Mouse (Mus musculus) liver, embryonic 14.5 days (tissue): ENCODE data around the gene Zdhhc17. TPM values are rescaled to one million over a fixed set of nuclear protein-coding genes. Genes with fewer than 3 reads are reported as not detected.

Source experiments
- ATAC-seq: fragments of 200-750 bp; cut with Nextera tagmentation; 2 replicates; pipeline ENCODE4 v1.8.0; 2017; ENCODE audit warnings: moderate number of reproducible peaks, mild to moderate bottlenecking, moderate library complexity; ENCODE audit not compliant: insufficient read depth
- DNase-seq, 3 experiments: peaks; one replicate each; pipeline ENCODE4 v3.0.0-alpha.2; 2012 to 2013; ENCODE audit warnings: low read depth in 3 of 3, low spot score in 3 of 3
- H3K27ac ChIP-seq: fragments of 300-500 bp; sonication (generic); 2 replicates; pipeline ENCODE4 v1.5.1; 2014; ENCODE audit warnings: moderate library complexity, mild to moderate bottlenecking, control low read depth, inconsistent platforms
- H3K27me3 ChIP-seq: fragments of 300-500 bp; sonication (generic); 2 replicates; pipeline ENCODE4 v1.6.1; 2014; ENCODE audit warnings: mild to moderate bottlenecking, low read length, moderate library complexity; ENCODE audit not compliant: control insufficient read depth, insufficient read depth
- H3K36me3 ChIP-seq: fragments of 300-500 bp; sonication (generic); replicated peaks from 2 replicates; pipeline ENCODE4 v1.6.1; 2014; ENCODE audit warnings: low read depth; ENCODE audit not compliant: control insufficient read depth, insufficient read depth
- H3K4me1 ChIP-seq, 2 experiments: fragments of 200-500 bp in 1 of 2; fragments of 300-500 bp in 1 of 2; sonication (generic) in 1 of 2; replicated peaks; 2 replicates each; pipeline ENCODE4 v1.6.1; 2012 to 2014; ENCODE audit warnings: antibody characterized with exemption in 1 of 2, inconsistent platforms in 1 of 2, low read length in 1 of 2; ENCODE audit not compliant: control insufficient read depth in 2 of 2, insufficient read depth in 2 of 2
- H3K4me2 ChIP-seq: fragments of 300-500 bp; sonication (generic); 2 replicates; pipeline ENCODE4 v1.6.1; 2014; ENCODE audit warnings: low read depth, mild to moderate bottlenecking, control low read depth, moderate library complexity
- H3K4me3 ChIP-seq, 2 experiments: fragments of 200-500 bp in 1 of 2; fragments of 300-500 bp in 1 of 2; sonication (generic) in 1 of 2; 2 replicates each; pipeline ENCODE4 v1.5.1; 2012 to 2014; ENCODE audit warnings: low read depth in 2 of 2, low read length in 2 of 2, mild to moderate bottlenecking in 2 of 2, control low read depth in 1 of 2, inconsistent platforms in 1 of 2, moderate library complexity in 1 of 2; ENCODE audit not compliant: insufficient read depth in 1 of 2
- H3K9ac ChIP-seq: fragments of 300-500 bp; sonication (generic); replicated peaks from 2 replicates; pipeline ENCODE4 v1.6.1; 2014; ENCODE audit warnings: mild to moderate bottlenecking, control low read depth, moderate library complexity
- H3K9me3 ChIP-seq: fragments of 300-500 bp; sonication (generic); 2 replicates; pipeline ENCODE4 v1.6.1; 2016; ENCODE audit warnings: low read length, mixed read lengths; ENCODE audit not compliant: control insufficient read depth
- CTCF ChIP-seq: IDR thresholded peaks from 2 replicates; pipeline ENCODE4 v1.5.1; 2016; ENCODE audit warnings: antibody characterized with exemption, low read depth, control low read depth
- EP300 ChIP-seq: IDR thresholded peaks from 2 replicates; pipeline ENCODE4 v1.6.1; 2016; ENCODE audit warnings: antibody characterized with exemption, low read depth
- WGBS: fragments of 180-500 bp; shearing (Covaris S2); extraction: QIAGEN DNeasy Blood & Tissue Kit; methylation state at CpG from one replicate; pipeline ENCODE4 v1.1.7; 2014; ENCODE audit not compliant: insufficient replicate concordance; 5-methylcytosine and 5-hydroxymethylcytosine counted together
- polyA plus RNA-seq, 2 experiments: library from polyadenylated mRNA; depleted of rRNA in 1 of 2; stranded (reverse) in 1 of 2; unstranded in 1 of 2; fragments of >200 nt; fragmentation: Nextera tagmentation in 1 of 2; extraction: Ambion mirVana in 1 of 2; gene quantifications; 2 replicates each; pipeline versions ENCODE4 v1.2.1 to v1.2.3; 2012 to 2014

The Zdhhc17 gene
- polyA plus RNA-seq, 2 experiments, result 4.0 to 5.9 TPM

DNA sequence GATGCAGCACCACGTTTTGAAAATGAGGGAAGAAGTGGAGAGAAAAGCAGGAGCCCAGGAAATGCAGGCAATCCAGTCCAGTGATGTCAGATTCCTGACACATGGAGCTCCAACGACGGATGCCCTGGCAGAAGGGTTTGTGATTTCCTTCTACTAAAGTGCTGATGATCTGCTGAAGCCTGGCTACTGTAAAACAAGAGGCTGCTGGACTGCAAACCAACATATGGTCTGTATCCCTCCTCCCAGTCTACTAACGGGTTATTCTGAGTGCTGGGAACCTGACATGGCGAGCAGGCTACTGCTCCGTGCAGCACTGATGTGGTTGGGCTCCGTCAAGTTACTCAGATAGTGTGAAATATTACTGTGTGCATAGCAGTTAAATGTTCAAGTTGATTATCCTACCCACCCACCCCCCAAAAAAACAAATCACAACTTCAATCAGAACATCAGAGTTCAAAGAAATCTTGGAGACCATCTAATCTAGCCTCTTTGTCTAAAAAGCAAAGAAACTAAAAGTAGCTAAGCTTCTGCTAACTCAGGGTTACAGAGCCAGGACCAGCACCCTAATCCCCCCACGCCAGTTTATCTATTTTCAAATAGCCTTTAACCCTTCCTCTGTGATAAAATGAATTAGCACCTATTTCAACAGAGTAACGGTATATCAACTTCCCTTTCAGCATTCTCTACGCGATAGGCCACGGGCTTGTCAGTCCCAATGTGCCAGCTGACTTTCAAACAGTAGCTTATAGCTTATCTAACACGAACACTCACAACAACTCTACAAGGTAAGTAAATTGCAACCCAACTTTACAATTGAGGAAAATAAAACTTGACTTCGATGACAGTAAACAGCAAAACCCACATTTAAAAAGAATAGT, 4.1 kb downstream of the Zdhhc17 start:
- peak; percentile 22; the same call in 1 of the 2 replicates for ATAC-seq
- Histone ChIP-seq H3K27ac (no peak overlapping the region), H3K9ac (0 out of 2 replicates have a peak overlapping the region, but pooled peaks have one; percentile 2), H3K27me3 (peaks cover 7% of the 10 kb centered on the region), H3K4me2 (peak overlapping the region; percentile 51), H3K4me1 (peaks cover 29 to 32% of the 10 kb centered on the region in 2 experiments), H3K4me3 (peak overlapping the region in 1 of 2 experiments; percentile 21; a peak in 1 of 4 replicates), H3K9me3 (no peaks in the 10 kb centered on the region), H3K36me3 (no peaks in the 10 kb centered on the region)
- TF ChIP-seq EP300, result peak; percentile 84
- TF ChIP-seq CTCF, result no peak
- peak in 1 of 3 experiments; percentile 59 for DNase-seq
- WGBS, result 17% methylated on average over 14 of the region's 14 CpGs

DNA sequence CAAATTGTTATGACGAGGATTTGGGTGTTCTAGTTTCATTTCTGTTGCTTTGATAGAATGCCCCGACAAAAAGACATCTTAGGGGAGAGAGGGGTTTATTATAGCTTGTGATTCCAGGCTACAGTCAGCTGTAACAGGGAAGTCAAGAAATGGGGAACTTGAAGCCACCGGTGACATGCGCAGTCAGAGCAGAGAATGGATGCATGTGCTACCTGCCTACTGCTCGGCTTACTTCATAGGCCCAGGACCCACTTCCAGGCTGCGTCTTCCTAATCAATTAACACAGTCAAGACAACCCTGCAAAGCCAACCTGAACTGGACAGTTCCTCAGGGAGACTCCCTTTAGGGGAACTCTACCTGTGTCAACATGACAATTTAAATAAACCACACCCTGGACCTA, 5.7 kb downstream of the Zdhhc17 start:
- Histone ChIP-seq H3K4me1 (peaks cover 26 to 30% of the 10 kb centered on the region in 2 experiments), H3K36me3 (no peaks in the 10 kb centered on the region; the same call in 1 of the 2 replicates), H3K27ac (no peak overlapping the region), H3K4me3 (no peak overlapping the region), H3K9me3 (no peaks in the 10 kb centered on the region), H3K27me3 (no peaks in the 10 kb centered on the region), H3K4me2 (no peak overlapping the region), H3K9ac (no peak overlapping the region)
- WGBS, result 50% methylated on average over 6 of the region's 6 CpGs
- ATAC-seq (no peak), DNase-seq (no peak)
- TF ChIP-seq EP300, result no peak
- no peak for TF ChIP-seq CTCF

DNA sequence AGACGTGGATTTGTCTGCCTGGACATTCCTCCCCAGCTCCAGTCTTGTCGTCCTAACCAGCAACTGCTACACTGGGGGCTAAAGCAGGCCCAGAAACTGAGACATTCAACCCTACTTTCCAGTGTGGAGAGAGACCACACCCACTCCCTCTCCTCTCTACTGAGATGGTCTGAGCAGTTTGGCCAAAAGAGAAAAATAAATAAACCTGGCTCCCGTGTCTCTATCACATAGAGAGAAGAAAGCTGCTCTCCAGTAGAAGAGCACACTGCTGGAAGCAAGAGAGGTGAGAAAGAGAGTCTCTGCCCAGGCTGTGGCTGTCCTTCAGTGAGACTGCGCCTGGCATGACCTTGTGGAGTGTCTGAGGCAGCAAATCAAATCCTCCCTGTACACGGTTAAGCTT, 10.7 kb downstream of the Zdhhc17 start:
- Histone ChIP-seq H3K9ac (no peak overlapping the region), H3K27ac (no peak overlapping the region), H3K27me3 (no peaks in the 10 kb centered on the region), H3K4me3 (no peak overlapping the region), H3K9me3 (no peaks in the 10 kb centered on the region), H3K36me3 (no peaks in the 10 kb centered on the region; the same call in 1 of the 2 replicates), H3K4me2 (no peak overlapping the region), H3K4me1 (peaks cover 0 to under 1% of the 10 kb centered on the region in 2 experiments; a peak in 3 of 4 replicates)
- DNase-seq (no peak), ATAC-seq (no peak)
- WGBS, result 71% methylated on average over 5 of the region's 5 CpGs
- TF ChIP-seq CTCF, result no peak
- no peak for TF ChIP-seq EP300

DNA sequence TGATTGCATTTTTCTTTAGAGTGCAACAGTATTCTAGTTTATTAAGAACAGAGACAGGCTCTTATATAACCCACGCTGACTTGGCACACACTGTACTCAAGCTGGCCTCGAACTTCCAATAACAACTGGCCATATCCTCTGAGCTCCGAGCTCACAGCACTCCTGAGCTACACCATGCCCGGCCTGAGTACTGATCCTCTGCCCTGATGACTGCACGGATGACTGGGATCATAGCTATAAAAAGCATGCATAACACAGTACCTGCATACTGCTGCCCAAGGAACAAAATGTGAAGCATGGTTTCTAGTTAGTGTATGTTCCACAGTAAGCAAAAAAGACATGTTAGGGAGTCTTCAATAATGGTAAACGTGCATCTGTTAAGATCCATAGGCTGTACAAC, 12.8 kb downstream of the Zdhhc17 start:
- WGBS, result 70% methylated on average over 6 of the region's 6 CpGs
- Histone ChIP-seq H3K9ac (no peak overlapping the region), H3K4me2 (no peak overlapping the region), H3K36me3 (no peaks in the 10 kb centered on the region; the same call in 1 of the 2 replicates), H3K27me3 (no peaks in the 10 kb centered on the region), H3K4me3 (no peak overlapping the region), H3K27ac (no peak overlapping the region), H3K9me3 (no peaks in the 10 kb centered on the region), H3K4me1 (peaks cover 4 to 6% of the 10 kb centered on the region in 2 experiments)
- ATAC-seq (no peak), DNase-seq (no peak)
- no peak for TF ChIP-seq CTCF
- no peak for TF ChIP-seq EP300

DNA sequence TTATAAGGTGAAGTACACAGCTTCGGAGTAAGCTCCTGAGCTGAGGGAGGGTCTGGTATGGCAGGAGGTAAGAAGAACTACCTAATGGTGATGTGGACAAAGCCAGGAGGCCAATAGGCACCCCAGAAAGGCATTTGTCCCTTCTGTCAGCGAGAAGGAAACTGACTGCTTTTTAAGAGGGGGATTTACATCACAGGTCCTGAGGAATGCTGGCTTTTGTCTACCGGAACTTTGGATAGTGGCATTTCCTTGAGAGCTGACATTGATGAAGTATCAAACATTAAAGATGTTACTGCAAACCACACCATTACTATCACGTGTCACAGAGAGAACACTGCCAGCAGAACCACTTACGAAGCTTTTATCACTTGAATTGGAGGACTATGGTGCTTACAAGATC, 15.2 kb downstream of the Zdhhc17 start:
- H3K36me3 ChIP-seq, result no peaks in the 10 kb centered on the region; the same call in 1 of the 2 replicates
- WGBS, result 58% methylated on average over 5 of the region's 5 CpGs
- no peaks in the 10 kb centered on the region for H3K27me3 ChIP-seq
- H3K4me1 ChIP-seq, result peaks cover 15 to 18% of the 10 kb centered on the region in 2 experiments
- ATAC-seq (no peak), DNase-seq (no peak)
- H3K27ac ChIP-seq, result no peak overlapping the region
- no peak overlapping the region for H3K4me3 ChIP-seq
- no peak overlapping the region for H3K9ac ChIP-seq
- no peak overlapping the region for H3K4me2 ChIP-seq
- H3K9me3 ChIP-seq, result no peaks in the 10 kb centered on the region
- TF ChIP-seq CTCF (no peak), EP300 (no peak)
